Mouse (Mus musculus) midbrain, postnatal 0 days (tissue): ENCODE data around the gene Gm11168. TPM values are rescaled to one million over a fixed set of nuclear protein-coding genes. Genes with fewer than 3 reads are reported as not detected.
"Not testable (repeated sequence)": the region's sequence is repeated elsewhere in the genome, so short reads cannot be mapped to it uniquely, and the experiment has no call there.

Experiments used
- ATAC-seq: fragments of 200-750 bp; cut with Nextera tagmentation; 2 replicates; pipeline ENCODE4 v1.8.0; 2017; ENCODE audit warnings: moderate number of reproducible peaks, mild to moderate bottlenecking, moderate TSS enrichment, moderate library complexity; ENCODE audit not compliant: low FRiP score
- DNase-seq: peaks from one replicate; pipeline ENCODE4 v3.0.0-alpha.2; 2015; ENCODE audit warnings: low spot score
- H3K27ac ChIP-seq: fragments of 300-500 bp; sonication (generic); 2 replicates; pipeline ENCODE4 v1.5.1; 2014; ENCODE audit warnings: low read depth, mild to moderate bottlenecking, low read length, mixed read lengths
- H3K27me3 ChIP-seq: fragments of 300-500 bp; sonication (generic); 2 replicates; pipeline ENCODE4 v1.6.1; 2014; ENCODE audit warnings: low read length, control low read depth, mixed read lengths; ENCODE audit not compliant: insufficient read depth
- H3K36me3 ChIP-seq: fragments of 300-500 bp; sonication (generic); 2 replicates; pipeline ENCODE4 v1.6.1; 2014; ENCODE audit warnings: low read length, control low read depth, mixed read lengths; ENCODE audit not compliant: insufficient read depth
- H3K4me1 ChIP-seq: fragments of 300-500 bp; sonication (generic); 2 replicates; pipeline ENCODE4 v1.6.1; 2014; ENCODE audit warnings: mild to moderate bottlenecking, control low read depth, antibody characterized with exemption, low read length, mixed read lengths; ENCODE audit not compliant: insufficient read depth
- H3K4me2 ChIP-seq: fragments of 300-500 bp; sonication (generic); 2 replicates; pipeline ENCODE4 v1.6.1; 2014; ENCODE audit warnings: low read depth, mild to moderate bottlenecking, low read length, mixed read lengths; ENCODE audit not compliant: poor library complexity, severe bottlenecking
- H3K4me3 ChIP-seq: fragments of 300-500 bp; sonication (generic); 2 replicates; pipeline ENCODE4 v1.5.1; 2014; ENCODE audit warnings: low read depth, mild to moderate bottlenecking, low read length, moderate library complexity
- H3K9ac ChIP-seq: fragments of 300-500 bp; sonication (generic); replicated peaks from 2 replicates; pipeline ENCODE4 v1.6.1; 2014; ENCODE audit warnings: mild to moderate bottlenecking, low read length, moderate library complexity, mixed read lengths; ENCODE audit not compliant: poor library complexity, severe bottlenecking
- H3K9me3 ChIP-seq: fragments of 300-500 bp; sonication (generic); 2 replicates; pipeline ENCODE4 v1.6.1; 2016; ENCODE audit warnings: low read length, control low read depth
- WGBS: fragments of 180-500 bp; shearing (Covaris S2); extraction: QIAGEN DNeasy Blood & Tissue Kit; methylation state at CpG from one replicate; pipeline ENCODE4 v1.1.7; 2014; 5-methylcytosine and 5-hydroxymethylcytosine counted together
- polyA plus RNA-seq: library from polyadenylated mRNA; unstranded; fragments of >200 nt; fragmentation: Nextera tagmentation; extraction: Ambion mirVana; gene quantifications from 2 replicates; pipeline ENCODE4 v1.2.1, GENCODE M21; 2015
- total RNA-seq: library from RNA; depleted of rRNA; stranded (reverse); fragments of >200 nt; gene quantifications from 2 replicates; pipeline ENCODE4 v1.2.3, GENCODE M21; 2014

Gm11168 gene
- total and polyA plus RNA-seq, 2 experiments from 2014 or later = not detected

- not testable (repeated sequence) for H3K4me3 ChIP-seq, H3K36me3 ChIP-seq, ATAC-seq, H3K4me2 ChIP-seq, H3K27ac ChIP-seq, H3K27me3 ChIP-seq, H3K9me3 ChIP-seq, DNase-seq, H3K4me1 ChIP-seq, H3K9ac ChIP-seq
- WGBS = 78% methylated on average over 9 of the region's 13 CpGs
Measured at GRCm38 (mm10) chr9:3023312-3023984, 20.3 kb downstream of the Gm11168 start, which contains the start of gene Gm10718. Gene Gm10718, plus strand, starts transcription at chr9:3023547.

GRCm38 (mm10) chr9:3023985-3024648 is 21.0 kb downstream of the Gm11168 start:
- H3K4me2 ChIP-seq, H3K9me3 ChIP-seq, ATAC-seq, H3K4me3 ChIP-seq, H3K27me3 ChIP-seq, DNase-seq, H3K9ac ChIP-seq, H3K27ac ChIP-seq, H3K36me3 ChIP-seq, H3K4me1 ChIP-seq: not testable (repeated sequence)
- WGBS = 72% methylated on average over 15 of the region's 16 CpGs

GRCm38 (mm10) chr9:3024912-3025467 is 21.8 kb downstream of the Gm11168 start, which contains the start of gene Gm10717:
Gene Gm10717, plus strand, starts transcription at chr9:3025417.
- H3K27ac ChIP-seq, H3K36me3 ChIP-seq, DNase-seq, H3K4me1 ChIP-seq, H3K9me3 ChIP-seq, H3K27me3 ChIP-seq, ATAC-seq, H3K4me2 ChIP-seq, H3K4me3 ChIP-seq, H3K9ac ChIP-seq: not testable (repeated sequence)
- 77% methylated on average over 12 of the region's 12 CpGs for WGBS

GRCm38 (mm10) chr9:3025653-3026052 is 22.5 kb downstream of the Gm11168 start:
- H3K9me3 ChIP-seq, H3K36me3 ChIP-seq, H3K27ac ChIP-seq, H3K4me2 ChIP-seq, H3K27me3 ChIP-seq, ATAC-seq, H3K4me3 ChIP-seq, H3K4me1 ChIP-seq, DNase-seq, H3K9ac ChIP-seq: not testable (repeated sequence)
- 65% methylated on average over 4 of the region's 6 CpGs for WGBS

DNA sequence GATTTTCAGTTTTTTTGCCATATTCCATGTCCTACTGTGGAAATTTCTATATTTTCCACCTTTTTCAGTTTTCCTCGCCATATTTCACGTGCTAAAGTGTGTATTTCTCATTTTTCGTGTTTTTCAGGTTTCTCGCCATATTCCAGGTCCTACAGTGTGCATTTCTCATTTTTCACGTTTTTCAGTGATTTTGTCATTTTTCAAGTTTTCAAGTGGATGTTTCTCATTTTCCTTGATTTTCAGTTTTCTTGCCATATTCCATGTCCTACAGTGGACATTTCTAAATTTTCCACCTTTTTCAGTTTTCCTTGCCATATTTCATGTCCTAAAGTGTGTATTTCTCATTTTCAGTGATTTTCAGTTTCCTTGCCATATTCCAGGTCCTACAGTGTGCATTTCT is 23.0 kb downstream of the Gm11168 start:
- H3K4me3 ChIP-seq, H3K4me2 ChIP-seq, DNase-seq, ATAC-seq, H3K27ac ChIP-seq, H3K4me1 ChIP-seq, H3K9ac ChIP-seq, H3K36me3 ChIP-seq, H3K27me3 ChIP-seq, H3K9me3 ChIP-seq: not testable (repeated sequence)
- WGBS = 80% methylated on average over 5 of the region's 5 CpGs

GRCm38 (mm10) chr9:3026741-3027140 is 23.6 kb downstream of the Gm11168 start:
- H3K27ac ChIP-seq, ATAC-seq, H3K9ac ChIP-seq, DNase-seq, H3K4me1 ChIP-seq, H3K27me3 ChIP-seq, H3K4me3 ChIP-seq, H3K4me2 ChIP-seq, H3K9me3 ChIP-seq, H3K36me3 ChIP-seq: not testable (repeated sequence)
- WGBS = 68% methylated on average over 9 of the region's 9 CpGs

DNA sequence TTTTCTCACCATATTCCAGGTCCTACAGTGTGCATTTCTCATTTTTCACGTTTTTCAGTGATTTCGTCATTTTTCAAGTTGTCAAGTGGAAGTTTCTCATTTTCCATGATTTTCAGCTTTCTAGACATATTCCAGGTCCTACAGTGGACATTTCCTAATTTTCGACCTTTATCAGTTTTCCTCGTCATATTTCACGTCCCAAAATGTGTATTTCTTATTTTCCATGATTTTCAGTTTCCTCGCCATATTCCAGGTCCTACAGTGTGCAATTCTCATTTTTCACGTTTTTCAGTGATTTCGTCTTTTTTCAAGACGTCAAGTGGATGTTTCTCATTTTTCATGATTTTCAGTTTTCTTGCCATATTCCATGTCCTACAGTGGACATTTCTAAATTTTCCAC is 24.1 kb downstream of the Gm11168 start:
- not testable (repeated sequence) for H3K9ac ChIP-seq, H3K36me3 ChIP-seq, H3K4me2 ChIP-seq, H3K27ac ChIP-seq, H3K27me3 ChIP-seq, H3K4me3 ChIP-seq, H3K9me3 ChIP-seq, H3K4me1 ChIP-seq, ATAC-seq
- peak; percentile 64 for DNase-seq
- 78% methylated on average over 9 of the region's 9 CpGs for WGBS

GRCm38 (mm10) chr9:3029276-3030000 is 26.3 kb downstream of the Gm11168 start:
- H3K27ac ChIP-seq, H3K4me3 ChIP-seq, DNase-seq, H3K36me3 ChIP-seq, H3K9me3 ChIP-seq, H3K4me2 ChIP-seq, H3K27me3 ChIP-seq, H3K9ac ChIP-seq, ATAC-seq, H3K4me1 ChIP-seq: not testable (repeated sequence)
- WGBS = 71% methylated on average over 12 of the region's 16 CpGs
